Mouse (Mus musculus) cerebellum, adult 11-12 months (tissue): ENCODE measurements around the gene Capn9.
A peak's percentile ranks its signal among the peaks of the same experiment; 100 is the strongest.

ENCODE experiments used
- DNase-seq: peaks from one replicate; pipeline ENCODE4 v3.0.0; 2022

Gene Capn9

DNA sequence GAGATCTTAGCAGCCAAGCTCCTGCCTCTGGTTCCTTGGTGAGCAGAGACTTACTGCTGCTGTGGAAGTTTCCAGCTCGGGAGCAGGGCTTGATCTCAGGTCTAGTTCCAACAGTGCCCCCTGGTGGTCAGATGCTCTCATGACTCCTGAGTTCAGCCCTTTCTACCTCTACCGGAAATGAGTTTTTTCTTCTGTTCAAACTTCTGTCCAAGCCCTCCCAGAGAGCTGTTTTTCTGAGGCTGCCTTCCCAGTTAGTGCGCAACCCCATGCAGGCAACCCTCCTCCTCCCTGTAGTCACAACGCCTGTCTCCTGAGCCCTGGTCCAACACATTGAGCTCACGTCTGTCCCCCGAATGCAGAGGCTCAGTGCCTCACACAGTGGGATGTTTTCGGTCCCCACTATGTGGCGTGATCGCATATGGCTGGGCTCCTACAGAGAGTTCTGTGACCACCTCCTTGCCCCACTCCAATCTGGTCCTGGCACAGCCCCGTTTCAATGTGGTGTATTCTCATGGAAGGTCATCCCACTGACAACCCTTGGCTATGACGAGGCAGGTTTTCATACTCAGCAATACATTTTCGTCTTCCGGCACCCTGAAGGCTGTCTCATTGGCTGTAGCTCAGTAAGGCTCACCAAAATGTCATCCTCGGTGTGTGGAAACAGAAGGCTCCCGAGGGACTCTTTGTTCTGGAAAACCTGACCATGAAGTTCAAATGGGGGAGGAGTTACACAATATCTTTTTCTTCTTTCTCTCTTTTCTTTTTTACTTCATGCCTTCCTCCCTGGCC, 2.2 kb upstream of the Capn9 start:
- peak; percentile 84 for DNase-seq

DNA sequence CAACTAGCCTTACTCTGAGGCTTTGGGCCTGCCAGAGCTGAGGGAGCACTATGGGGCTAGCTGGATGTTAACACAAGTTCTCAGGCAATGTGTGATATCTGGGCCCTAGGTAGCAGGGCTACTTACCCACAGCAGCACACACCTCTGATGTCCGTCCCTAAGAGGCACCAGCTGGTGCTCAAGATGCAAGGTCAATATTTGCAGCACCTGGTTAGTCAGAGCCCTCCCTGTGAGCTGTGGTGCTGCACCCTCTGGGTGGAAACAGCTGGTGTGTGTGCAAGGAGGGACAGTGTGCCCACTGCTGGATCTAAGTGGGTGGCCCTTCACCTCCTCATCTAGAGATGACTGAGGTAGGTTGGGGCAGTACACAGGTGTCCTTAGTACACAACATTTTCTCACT, 840 bp downstream of the Capn9 start:
- DNase-seq: no peak

DNA sequence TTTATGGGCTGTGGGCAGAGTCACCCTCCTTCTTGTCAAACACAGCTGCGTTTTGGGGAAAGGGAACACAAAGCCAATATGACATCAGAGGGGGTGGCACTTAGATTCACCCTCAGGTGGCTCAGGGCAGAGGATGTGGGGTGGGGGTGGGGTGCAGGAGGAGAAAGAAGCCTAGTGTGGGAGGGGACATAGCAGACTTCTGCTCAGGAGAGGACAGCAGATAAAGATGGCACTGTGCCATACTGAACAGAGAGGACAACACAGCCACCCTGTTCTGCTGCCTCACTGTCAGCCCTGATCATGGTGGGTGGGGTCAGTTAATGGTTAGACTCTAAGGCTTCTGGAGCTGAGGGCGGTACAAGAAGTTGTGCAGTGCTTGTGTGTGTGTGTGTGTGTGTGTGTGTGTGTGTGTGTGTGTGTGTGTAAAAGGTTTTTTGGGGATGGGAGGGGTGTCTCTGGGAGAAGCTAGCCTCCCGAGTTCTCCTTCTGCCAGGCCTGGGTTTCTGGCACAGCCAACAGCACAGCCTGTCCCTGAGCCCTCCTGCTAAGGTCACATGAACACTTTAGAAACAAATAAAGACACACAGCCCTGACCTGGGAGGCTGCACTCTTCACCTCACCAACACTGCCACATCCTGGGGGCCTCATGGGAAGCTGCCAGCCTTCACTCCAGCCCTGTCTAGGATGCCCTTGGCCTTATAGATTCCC, 10.0 kb downstream of the Capn9 start:
- DNase-seq: peak; percentile 83

DNA sequence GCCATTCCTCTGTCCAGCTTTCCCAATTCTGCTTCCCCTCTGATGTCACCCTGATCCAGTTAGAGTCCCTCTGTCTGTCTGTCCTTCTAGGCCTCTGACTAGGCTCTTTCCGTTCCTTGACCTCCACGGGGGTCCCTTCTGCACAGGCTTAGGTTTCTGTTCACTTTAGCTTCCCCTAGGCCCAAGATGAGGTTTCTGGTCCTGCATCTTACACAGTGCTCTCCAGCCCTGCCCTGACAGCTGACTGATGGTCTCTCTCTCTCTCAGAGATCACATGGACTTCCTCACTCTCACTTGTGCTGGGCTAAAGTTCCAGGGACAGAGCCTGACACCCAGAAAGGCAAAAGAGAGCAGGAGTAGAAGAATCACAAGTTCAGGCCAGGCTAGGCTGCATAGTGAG, 10.6 kb downstream of the Capn9 start:
- no peak for DNase-seq

DNA sequence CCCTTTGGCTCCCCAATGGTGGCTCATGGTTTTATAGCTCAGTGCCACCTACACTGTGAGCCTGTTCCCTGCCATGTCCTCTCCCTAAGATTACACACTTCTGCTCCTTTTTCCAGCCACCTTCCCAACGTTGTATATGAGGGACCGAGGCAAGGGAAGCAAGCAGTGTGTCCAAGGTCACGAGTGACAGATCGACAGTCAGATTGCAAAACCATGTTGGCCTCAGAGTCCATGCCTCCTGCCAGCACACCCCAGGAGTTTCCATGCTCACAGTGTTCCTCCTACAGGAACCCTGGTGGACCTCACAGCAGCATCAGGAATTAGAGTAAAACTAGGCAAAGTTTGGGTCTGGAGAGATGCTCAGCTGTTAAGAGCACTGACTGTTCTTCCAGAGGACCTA, 13.5 kb downstream of the Capn9 start:
- no peak for DNase-seq

DNA sequence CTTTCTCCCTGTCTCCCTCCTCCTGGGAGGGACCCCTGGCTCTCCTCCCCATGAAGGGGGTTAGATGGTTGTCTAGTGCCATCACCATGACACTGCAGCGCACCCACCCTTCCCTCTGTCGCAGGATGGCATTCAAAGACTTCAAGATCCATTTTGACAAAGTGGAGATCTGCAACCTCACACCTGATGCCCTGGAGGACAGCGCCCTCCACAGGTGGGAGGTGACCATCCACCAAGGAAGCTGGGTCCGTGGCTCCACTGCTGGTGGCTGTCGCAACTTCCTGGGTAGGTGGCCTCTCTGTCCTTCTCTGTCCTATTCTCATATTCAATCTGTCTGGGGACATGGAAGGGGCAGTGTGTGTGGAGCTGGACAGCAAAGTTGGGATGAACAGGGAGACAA, 28.2 kb downstream of the Capn9 start:
- no peak for DNase-seq

DNA sequence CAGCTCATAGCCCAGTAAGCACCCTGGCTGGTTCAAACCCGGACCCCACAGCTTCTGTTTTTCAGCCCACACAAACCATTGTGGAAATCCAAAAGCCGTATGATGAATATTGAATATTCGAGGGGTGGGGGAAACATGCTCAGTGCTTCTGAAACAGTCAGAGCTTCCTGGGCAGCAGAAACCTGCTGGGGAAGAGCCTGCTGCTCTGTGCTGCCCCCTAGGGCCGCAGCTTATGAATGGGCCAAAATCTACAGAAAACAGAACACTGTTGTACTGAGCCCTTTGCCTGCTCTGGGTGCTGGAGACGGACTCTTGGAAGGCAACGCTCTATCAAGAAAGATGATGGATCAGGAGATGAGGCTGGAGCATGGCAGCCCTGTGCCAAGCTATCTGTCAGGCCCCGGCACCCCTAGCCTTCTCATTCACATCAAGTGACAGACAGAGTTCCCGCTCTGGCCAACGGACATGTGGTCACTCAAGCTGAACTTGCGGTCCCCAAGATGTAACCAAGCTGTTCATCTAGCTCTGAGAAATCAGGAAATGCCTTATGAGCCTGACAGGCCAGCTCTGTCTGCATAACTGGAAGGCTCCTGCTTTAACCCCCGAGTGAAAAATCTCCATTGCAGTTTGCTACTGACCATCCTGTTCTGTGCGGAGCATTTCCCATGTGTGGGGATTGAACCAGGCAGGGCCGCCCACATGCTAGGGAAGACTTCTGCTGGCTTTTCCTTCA, 32.5 kb downstream of the Capn9 start:
- DNase-seq: no peak

DNA sequence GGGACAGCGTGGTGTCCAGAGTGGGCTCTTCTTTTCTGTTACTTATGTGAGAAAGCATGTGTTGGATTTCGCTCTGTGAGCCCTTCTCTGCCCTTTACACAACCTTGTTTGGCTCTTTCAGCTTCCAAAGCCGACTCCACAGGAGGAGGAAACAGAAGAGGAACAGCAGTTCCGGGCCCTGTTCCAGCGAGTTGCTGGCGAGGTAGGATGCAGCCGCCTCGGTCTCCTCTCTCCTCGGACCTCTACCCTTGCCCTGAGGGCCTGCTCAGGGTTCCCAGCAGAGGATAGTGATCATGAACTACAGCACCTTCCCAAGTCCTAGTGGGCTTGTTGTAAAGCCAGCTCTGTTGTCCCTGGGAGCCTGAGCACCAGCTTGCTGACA, 33.1 kb downstream of the Capn9 start:
- no peak for DNase-seq

DNA sequence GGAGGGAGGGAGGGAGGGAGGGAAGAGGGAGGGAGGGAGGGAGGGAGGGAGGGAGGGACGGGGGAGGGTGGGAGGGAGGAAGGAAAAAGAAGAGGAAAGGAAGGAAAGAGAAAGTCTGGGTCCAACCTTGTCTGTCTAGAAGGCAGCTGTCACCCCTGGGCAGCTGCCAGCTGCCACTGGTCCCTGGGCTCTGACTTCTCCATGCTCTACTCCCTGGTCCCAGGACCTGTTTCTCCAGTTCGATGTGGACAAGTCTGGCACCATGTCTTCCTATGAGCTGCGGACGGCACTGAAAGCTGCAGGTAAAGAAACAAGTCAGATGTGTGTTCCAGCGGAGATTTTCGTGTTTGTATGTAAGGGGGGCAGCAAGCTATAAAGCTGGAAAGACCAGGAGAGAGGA, 38.4 kb downstream of the Capn9 start:
- no peak for DNase-seq

DNA sequence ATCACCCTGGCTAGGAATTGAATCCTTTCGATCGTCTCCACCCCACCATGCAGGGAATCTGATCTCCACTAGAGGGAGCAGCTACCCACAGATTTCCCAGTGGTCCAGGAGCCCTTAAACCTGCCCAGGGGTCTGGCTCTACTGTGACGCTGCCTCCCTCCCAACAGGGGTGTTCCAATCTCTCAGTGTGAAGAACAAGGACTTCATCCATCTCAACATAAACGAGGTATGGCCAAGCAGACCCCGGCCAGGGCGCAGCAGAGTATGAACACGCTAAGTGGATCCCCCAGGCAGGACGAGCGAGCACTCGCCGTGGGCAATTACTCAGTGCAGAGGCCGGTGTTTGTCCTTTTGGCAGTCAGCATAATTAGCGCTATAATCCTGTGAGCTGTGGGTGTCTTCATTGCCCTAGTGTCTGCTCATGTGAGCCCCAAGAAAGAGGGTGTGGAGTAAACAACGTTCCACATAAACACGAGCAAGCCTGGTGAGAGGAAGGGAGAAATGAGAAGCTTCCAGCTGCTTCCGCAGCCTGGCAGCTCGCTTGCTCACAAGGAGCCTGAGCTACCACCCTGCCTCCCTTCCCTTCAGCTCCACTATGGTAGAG, 41.5 kb downstream of the Capn9 start:
- DNase-seq: peak; percentile 84

DNA sequence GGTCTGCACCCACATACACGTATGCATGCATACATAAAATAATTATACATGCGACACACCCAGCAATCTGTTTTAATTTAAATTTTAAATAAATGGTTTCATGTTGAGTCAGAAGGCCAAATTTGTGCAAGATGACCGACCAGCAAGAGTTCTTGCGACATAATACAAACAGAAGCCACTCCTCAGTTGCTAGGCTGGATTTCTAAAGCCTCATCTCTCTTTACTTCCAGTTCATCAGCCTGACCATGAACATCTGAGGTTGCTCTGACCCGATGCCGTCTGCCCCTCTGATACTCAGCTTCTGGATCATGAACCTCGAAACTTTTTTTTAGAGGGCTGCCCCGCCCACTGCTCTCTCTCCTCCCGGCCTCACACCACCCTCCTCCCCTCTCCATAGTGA, 42.3 kb downstream of the Capn9 start:
- no peak for DNase-seq

DNA sequence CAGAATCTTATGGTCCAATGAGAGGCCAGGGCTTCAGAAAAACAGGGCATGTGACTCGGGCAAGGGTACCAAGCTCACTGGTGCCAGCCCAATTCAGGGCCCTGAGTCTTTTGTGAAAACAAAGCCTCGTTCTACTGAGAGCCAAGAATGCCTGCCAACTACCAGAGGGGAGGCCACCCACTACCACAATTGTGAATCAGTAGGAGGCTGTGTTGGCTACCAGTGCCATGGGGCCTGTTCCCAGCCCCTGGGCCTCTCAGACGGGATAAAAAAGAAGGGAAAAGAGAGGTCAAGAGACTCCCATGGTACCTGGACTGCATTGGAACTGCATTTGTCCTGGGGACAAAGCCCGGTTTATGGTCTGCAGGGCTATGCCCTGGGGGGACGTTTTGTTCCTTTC, 45.3 kb downstream of the Capn9 start:
- DNase-seq: peak; percentile 58

DNA sequence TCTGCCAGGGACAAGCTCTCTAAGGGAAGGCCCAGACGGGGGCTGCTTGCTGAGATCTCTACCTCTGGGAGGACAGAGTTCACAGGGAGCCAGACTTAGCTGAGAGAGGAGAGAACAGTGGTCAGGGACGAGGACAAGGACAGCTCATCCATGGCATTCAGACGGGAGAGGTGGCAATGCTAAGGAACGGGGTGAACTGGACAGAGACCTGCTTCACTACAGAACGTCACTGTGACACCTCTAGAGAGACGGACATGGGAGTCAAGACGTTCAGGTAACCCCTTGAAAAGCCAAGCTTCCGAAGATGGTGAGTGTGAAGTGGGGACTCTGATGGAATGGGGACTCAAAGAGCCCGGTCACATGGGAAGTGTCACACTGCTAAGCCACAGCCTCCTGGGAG, 50.3 kb downstream of the Capn9 start:
- DNase-seq: no peak

DNA sequence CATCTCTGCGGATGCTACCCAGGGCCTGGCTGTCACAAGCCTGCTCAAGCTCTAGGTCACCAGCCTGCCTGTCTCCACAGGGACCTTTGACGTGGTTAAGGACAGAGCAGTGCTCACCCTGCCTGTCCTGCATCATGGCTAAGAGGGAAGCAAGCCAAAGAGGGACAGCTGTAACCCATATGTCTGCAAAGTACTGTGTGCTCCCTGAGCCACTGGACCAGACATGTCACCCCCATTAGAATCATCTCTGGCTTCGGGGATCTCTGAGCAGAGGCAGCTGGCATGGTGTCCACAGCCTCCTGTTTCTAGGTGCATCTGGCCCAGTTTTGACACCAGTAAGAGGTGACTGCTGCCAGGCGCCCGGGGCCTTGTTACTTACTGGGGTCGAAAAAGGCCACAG, 54.6 kb downstream of the Capn9 start:
- DNase-seq: peak; percentile 48

DNA sequence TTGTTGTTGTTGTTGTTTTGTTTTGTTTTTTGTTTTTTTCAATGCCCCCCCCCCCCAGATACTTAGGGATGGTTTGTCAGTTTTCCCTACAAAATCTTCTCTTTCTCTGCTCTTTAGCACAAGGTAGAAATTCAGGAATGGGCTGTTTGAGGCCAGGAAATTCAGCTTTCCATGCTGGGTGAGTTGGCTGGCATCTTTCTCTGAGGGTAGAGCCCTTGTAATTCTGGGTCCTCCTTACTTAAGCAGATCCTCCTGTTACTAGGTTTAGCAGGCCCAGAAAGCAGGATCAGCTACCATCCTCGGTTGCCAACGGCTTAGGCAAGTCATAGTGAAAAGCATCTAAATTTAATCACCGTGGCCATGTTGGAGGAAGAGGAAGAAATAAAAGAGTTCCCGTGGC, 55.0 kb downstream of the Capn9 start:
- no peak for DNase-seq

DNA sequence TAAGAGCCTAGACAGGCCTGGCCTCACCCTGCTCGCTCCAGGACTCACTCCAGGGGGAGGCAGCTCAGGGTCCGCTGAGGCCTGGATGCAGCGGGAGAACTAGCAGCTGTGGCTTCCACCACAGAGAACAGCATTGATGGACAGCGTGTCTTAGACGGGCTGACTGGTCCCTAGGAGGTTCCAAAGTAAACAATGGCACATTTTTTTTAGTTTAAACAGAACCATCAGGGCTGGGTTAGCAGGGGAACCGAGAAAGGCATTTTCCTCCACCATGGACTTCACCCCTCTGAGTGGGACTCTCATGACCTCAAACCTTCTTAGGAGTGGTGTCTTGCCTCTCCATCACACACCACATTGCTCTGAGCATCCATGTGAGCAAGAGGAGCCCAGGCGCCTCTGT, 56.1 kb downstream of the Capn9 start:
- no peak for DNase-seq

DNA sequence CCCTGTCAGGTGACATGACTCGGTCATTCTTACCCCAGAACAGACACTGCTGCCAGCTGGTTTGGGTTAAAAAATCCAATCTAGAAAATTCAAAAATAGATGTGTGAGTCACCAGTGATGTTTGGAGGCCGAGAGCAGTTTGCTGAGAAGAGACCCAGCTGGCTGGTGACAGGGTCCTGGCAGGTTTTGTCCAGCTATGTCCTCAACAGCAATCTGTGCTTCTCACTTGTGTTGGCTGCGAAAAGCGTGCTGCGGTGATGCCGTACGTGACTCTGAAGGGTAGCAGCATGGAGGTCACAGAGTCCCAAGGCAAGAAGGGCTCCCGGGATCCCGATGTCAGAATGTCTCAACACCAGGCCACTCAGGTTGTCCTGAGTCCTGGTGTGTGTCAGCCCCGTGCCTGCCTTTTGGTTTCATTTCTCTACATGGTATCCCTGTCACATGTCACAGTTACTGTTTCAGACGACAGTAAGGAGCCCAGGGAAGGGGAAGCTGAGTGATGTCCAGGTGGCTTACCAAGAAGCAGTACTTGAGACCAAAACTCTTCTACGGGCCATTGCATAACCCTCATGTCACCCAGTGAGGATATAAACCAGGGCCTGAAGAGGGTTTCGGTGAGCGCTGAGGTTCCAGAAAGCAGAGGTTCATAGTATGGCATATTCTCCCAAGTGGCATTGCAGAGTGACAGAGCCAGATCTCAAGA, 57.2 kb downstream of the Capn9 start:
- DNase-seq: peak; percentile 52

DNA sequence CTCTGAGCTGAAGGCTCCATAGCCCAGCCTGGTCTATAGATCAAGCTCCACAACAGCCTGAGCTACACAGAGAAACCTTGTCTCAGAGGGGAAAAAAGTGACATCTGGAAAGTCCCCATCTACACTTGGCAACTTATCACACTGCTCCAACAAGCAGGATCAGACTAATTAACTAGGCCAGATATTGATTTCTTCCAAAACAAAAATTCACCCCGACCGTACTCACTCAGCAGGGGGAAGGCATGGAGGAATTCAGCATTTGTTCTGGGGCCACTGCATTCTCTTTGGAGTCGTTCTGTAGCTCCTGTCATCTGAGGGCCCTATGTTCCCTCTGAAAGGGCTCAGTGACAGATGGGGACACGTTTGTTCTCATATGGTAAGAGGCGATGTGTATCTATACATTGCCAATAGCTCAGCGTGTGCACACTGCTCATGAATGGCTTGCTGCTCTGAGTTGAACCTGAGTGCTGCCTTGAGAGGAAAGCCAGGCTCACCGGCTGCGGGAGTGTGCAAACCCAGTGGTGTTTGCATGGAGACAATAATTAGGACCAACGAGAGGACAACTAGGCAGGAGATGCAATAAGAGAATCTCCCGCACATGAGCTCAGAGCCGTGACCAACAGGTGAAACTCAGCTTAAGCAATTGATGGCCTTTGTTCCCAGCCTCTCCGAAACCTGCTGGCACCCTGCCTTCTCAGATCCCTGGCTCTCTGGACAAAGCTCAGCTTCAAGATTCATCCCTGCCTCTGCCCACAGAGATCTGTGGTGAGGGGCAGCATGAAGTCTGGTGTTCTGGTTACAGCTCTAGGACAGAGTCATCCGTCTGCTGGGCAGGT, 58.7 kb downstream of the Capn9 start:
- DNase-seq: no peak

DNA sequence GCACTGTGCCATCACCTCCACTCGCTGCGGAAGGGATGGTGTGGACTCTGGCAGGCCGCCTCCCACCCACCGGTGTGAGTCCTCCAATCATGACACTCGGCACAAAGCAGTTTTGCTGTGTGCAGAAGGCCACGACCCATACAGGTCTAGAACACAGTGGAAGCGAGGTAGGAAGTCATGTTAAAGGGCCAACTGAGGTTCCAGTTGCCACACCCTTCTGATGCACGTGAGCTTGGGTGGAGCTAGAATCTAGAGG, 59.3 kb downstream of the Capn9 start:
- no peak for DNase-seq

DNA sequence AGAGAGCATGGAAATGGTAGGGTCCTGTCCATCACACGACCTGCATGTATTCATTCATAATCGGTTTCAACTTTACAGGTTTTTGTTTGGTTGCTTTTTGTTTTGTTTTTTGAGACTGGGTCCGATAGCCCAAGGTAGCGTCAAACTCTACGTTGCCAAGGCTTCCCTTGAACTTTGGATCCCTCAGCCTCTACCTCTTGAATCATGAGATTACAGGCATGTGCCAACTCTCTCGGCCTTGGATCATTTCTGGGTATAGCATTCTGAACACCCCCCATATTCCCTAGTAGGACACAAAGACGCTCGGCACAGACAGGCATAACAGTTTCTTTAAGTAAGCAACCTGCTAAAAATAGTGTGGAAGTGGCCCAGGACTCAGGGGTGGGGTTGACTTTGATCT, 65.7 kb downstream of the Capn9 start:
- DNase-seq: no peak

DNA sequence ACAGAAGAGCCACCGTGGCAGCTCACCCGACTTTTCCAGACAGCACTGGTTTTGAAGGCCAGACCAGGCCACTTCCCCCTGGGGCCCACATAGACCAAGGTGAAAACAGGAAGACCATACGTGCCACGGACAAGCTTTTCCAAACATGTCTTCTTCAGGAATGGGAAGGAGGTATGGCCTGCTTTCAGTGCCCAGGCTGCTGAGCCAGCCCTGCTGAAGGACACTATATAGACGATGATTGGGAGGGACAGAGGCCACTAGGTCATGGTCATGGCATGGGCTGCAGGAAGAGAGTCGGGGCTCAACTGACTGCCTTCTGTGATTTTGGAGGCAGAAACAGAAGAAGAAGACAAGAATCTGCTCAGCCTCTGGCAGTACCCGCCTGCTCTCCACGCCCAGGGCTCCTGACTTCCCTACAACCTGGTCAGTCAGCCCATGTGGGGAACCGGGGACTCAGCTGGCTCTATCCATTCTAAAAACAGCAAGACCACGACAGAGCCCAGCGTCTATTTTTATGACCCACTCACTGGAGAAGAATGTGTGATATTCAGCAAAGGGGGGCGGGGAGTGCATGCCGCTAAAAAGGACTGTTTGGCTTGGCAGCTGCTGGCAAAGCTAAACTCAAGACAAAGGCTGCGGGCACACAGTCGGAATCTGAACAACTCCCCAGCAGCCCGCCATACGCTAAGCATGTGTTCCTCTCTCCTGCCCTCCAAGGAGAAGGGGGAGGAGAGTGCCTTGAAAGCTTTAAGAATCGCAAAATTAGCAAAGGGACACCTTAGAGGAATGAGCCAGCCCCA, 67.8 kb downstream of the Capn9 start:
- DNase-seq: no peak

DNA sequence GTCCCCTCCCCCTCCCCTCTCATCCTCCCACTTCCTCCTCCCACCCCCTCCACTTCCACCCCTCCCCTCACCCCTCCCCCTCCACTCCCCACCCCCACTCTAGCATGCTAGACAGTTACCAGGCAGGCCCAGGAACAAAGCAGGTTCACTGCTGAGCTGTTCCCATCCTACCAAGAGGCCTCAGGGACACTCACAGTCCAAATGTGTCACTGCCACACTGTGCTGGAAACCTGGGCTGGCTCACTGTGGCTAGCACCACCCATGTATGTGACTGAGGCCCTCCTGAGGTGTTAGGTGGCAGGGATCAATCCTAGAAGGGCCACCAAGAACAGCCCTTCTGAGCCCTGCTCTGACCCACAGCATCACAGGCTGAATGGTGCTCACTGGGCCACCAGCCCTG, 72.4 kb downstream of the Capn9 start:
- no peak for DNase-seq
